Mouse (Mus musculus): Measurements from ENCODE around the gene Lilr4b. TPM values are rescaled to one million over a fixed set of nuclear protein-coding genes. Genes with fewer than 3 reads are reported as not detected.

Gene Lilr4b
- polyA plus RNA-seq (2012; rRNA removed), result 0.19 and 0.20 TPM in 2 replicates

DNA sequence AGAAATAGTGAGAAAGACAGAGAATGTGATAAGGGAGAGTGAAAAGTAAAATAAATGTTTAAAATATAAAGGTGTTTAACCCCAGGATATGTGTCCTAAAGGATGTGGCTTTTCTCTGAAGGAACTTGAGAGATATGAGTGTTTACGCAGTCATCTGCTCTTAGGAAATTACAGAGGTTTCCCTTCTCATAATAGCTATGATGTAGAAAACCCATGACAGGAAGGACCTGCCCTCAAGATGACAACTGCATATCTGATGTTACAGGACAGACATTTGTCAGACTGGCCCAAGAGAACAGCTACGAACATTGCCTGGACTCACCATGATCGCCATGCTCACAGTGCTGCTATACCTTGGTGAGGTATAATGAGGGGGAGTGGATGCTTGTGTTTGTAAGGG, at the start of gene Lilr4b, which contains the start of gene Gm49339:
Gene Lilr4b, plus strand, starts transcription at position 236 of the 400 bp plus-strand sequence.
Gene Gm49339, plus strand, starts transcription at position 216 of the 400 bp plus-strand sequence.

DNA sequence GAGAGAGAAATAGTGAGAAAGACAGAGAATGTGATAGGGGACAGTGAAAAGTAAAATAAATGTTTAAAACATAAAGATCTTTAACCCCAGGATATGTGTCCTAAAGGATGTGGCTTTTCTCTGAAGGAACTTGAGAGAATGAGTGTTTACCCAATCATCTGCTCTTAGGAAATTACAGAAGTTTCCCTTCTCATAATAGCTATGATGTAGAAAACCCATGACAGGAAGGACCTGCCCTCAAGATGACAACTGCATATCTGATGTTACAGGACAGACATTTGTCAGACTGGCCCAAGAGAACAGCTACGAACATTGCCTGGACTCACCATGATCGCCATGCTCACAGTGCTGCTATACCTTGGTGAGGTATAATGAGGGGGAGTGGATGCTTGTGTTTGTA, 10.3 kb downstream of the Lilr4b start, which contains the start of gene Lilrb4a:
Gene Lilrb4a, plus strand, starts transcription at position 266 of the 400 bp plus-strand sequence.

Other genes with a start within 250 kb of the Lilr4b start
- 0.65 TPM in 1 of 2 replicates, not detected in the other for gene Gm49339, start within 50 bp of the Lilr4b start, polyA plus RNA-seq (2012; rRNA removed)
- gene Lilrb4a, start 10.3 kb downstream of the Lilr4b start, polyA plus RNA-seq (2012; rRNA removed), result 1.2 and 1.4 TPM in 2 replicates
- 1.1 and 1.7 TPM in 2 replicates for gene Fam162b, start 109.9 kb downstream of the Lilr4b start, polyA plus RNA-seq (2012; rRNA removed)
- 0.04 TPM in 1 of 2 replicates, not detected in the other for gene Gprc6a, start 150.8 kb downstream of the Lilr4b start, polyA plus RNA-seq (2012; rRNA removed)
- 0.08 and 0.17 TPM in 2 replicates for gene Rfx6, start 197.1 kb downstream of the Lilr4b start, polyA plus RNA-seq (2012; rRNA removed)

Measured in central nervous system, embryonic 11.5 days (tissue).